Mouse (Mus musculus): ENCODE results near the gene Kif14. TPM values are rescaled to one million over a fixed set of nuclear protein-coding genes. Genes with fewer than 3 reads are reported as not detected.

Kif14 gene
- total and polyA plus RNA-seq, 2 experiments from 2014 or later: 0.79 to 4.8 TPM

GRCm38 (mm10) chr1:136450206-136450605 is 15.9 kb upstream of the Kif14 start:
- WGBS: 81% methylated on average over 5 of the region's 5 CpGs
- Histone ChIP-seq H3K27ac (ENCODE audit: low read depth) (no peak overlapping the region), H3K27me3 (ENCODE audit: control insufficient read depth, insufficient read depth, low read length) (no peaks in the 10 kb centered on the region), H3K9ac (replicated peaks; ENCODE audit: low read depth, low read length) (no peak overlapping the region), H3K4me2 (ENCODE audit: low read depth, low read length) (no peak overlapping the region), H3K9me3 (replicated peaks; ENCODE audit: control insufficient read depth, low read length) (no peaks in the 10 kb centered on the region), H3K36me3 (replicated peaks; ENCODE audit: control insufficient read depth, insufficient read depth, low read length) (no peaks in the 10 kb centered on the region), H3K4me3 (ENCODE audit: low read depth, low read length) (no peak overlapping the region), H3K4me1 (ENCODE audit: control insufficient read depth, insufficient read depth) (no peaks in the 10 kb centered on the region)
- no peak for DNase-seq (ENCODE audit: low spot score)
- ATAC-seq (ENCODE audit: insufficient read depth, low read depth): no peak
- TF ChIP-seq CTCF (IDR thresholded peaks at IDR 0.05; ENCODE audit: low read depth): no peak
- TF ChIP-seq EP300 (IDR thresholded peaks at IDR 0.05; ENCODE audit: low read depth): no peak

GRCm38 (mm10) chr1:136452421-136452820 is 13.7 kb upstream of the Kif14 start:
- no peak for TF ChIP-seq CTCF (IDR thresholded peaks at IDR 0.05; ENCODE audit: low read depth)
- TF ChIP-seq EP300 (IDR thresholded peaks at IDR 0.05; ENCODE audit: low read depth): no peak
- Histone ChIP-seq H3K9ac (replicated peaks; ENCODE audit: low read depth, low read length) (no peak overlapping the region), H3K27ac (ENCODE audit: low read depth) (no peak overlapping the region), H3K27me3 (ENCODE audit: control insufficient read depth, insufficient read depth, low read length) (no peaks in the 10 kb centered on the region), H3K9me3 (replicated peaks; ENCODE audit: control insufficient read depth, low read length) (no peaks in the 10 kb centered on the region), H3K4me1 (ENCODE audit: control insufficient read depth, insufficient read depth) (no peaks in the 10 kb centered on the region), H3K36me3 (replicated peaks; ENCODE audit: control insufficient read depth, insufficient read depth, low read length) (no peaks in the 10 kb centered on the region), H3K4me2 (ENCODE audit: low read depth, low read length) (no peak overlapping the region), H3K4me3 (ENCODE audit: low read depth, low read length) (no peak overlapping the region)
- ATAC-seq (ENCODE audit: insufficient read depth, low read depth) (no peak), DNase-seq (ENCODE audit: low spot score) (no peak)
- WGBS: 71% methylated on average over 5 of the region's 5 CpGs

GRCm38 (mm10) chr1:136455756-136456585 is 10.2 kb upstream of the Kif14 start:
- H3K36me3 ChIP-seq (replicated peaks; ENCODE audit: control insufficient read depth, insufficient read depth, low read length): no peaks in the 10 kb centered on the region
- no peaks in the 10 kb centered on the region for H3K9me3 ChIP-seq (replicated peaks; ENCODE audit: control insufficient read depth, low read length)
- 79% methylated on average over 17 of the region's 17 CpGs for WGBS
- H3K4me1 ChIP-seq (ENCODE audit: control insufficient read depth, insufficient read depth): no peaks in the 10 kb centered on the region
- no peak overlapping the region for H3K9ac ChIP-seq (replicated peaks; ENCODE audit: low read depth, low read length)
- H3K4me3 ChIP-seq (ENCODE audit: low read depth, low read length): no peak overlapping the region
- no peaks in the 10 kb centered on the region for H3K27me3 ChIP-seq (ENCODE audit: control insufficient read depth, insufficient read depth, low read length)
- no peak overlapping the region for H3K27ac ChIP-seq (ENCODE audit: low read depth)
- no peak overlapping the region for H3K4me2 ChIP-seq (ENCODE audit: low read depth, low read length)
- TF ChIP-seq CTCF (IDR thresholded peaks at IDR 0.05; ENCODE audit: low read depth) (no peak), EP300 (IDR thresholded peaks at IDR 0.05; ENCODE audit: low read depth) (no peak)
- ATAC-seq (ENCODE audit: insufficient read depth, low read depth) (no peak), DNase-seq (ENCODE audit: low spot score) (no peak)

- DNase-seq (ENCODE audit: low spot score) (no peak), ATAC-seq (ENCODE audit: insufficient read depth, low read depth) (no peak)
- WGBS: 65% methylated on average over 6 of the region's 6 CpGs
- TF ChIP-seq EP300 (IDR thresholded peaks at IDR 0.05; ENCODE audit: low read depth) (no peak), CTCF (IDR thresholded peaks at IDR 0.05; ENCODE audit: low read depth) (no peak)
- Histone ChIP-seq H3K4me2 (ENCODE audit: low read depth, low read length) (no peak overlapping the region), H3K9ac (replicated peaks; ENCODE audit: low read depth, low read length) (no peak overlapping the region), H3K4me1 (ENCODE audit: control insufficient read depth, insufficient read depth) (no peaks in the 10 kb centered on the region), H3K27ac (ENCODE audit: low read depth) (no peak overlapping the region), H3K9me3 (replicated peaks; ENCODE audit: control insufficient read depth, low read length) (no peaks in the 10 kb centered on the region), H3K4me3 (ENCODE audit: low read depth, low read length) (no peak overlapping the region), H3K36me3 (replicated peaks; ENCODE audit: control insufficient read depth, insufficient read depth, low read length) (no peaks in the 10 kb centered on the region), H3K27me3 (ENCODE audit: control insufficient read depth, insufficient read depth, low read length) (no peaks in the 10 kb centered on the region)
Measured at GRCm38 (mm10) chr1:136456741-136457140, 9.4 kb upstream of the Kif14 start.

- TF ChIP-seq CTCF (IDR thresholded peaks at IDR 0.05; ENCODE audit: low read depth): no peak
- no peak for TF ChIP-seq EP300 (IDR thresholded peaks at IDR 0.05; ENCODE audit: low read depth)
- WGBS: 79% methylated on average over 4 of the region's 4 CpGs
- DNase-seq (ENCODE audit: low spot score) (no peak), ATAC-seq (ENCODE audit: insufficient read depth, low read depth) (no peak)
- Histone ChIP-seq H3K27ac (ENCODE audit: low read depth) (no peak overlapping the region), H3K4me1 (ENCODE audit: control insufficient read depth, insufficient read depth) (no peaks in the 10 kb centered on the region), H3K4me2 (ENCODE audit: low read depth, low read length) (no peak overlapping the region), H3K9me3 (replicated peaks; ENCODE audit: control insufficient read depth, low read length) (no peaks in the 10 kb centered on the region), H3K9ac (replicated peaks; ENCODE audit: low read depth, low read length) (no peak overlapping the region), H3K4me3 (ENCODE audit: low read depth, low read length) (no peak overlapping the region), H3K27me3 (ENCODE audit: control insufficient read depth, insufficient read depth, low read length) (no peaks in the 10 kb centered on the region), H3K36me3 (replicated peaks; ENCODE audit: control insufficient read depth, insufficient read depth, low read length) (no peaks in the 10 kb centered on the region)
Measured at GRCm38 (mm10) chr1:136457403-136457802, 8.7 kb upstream of the Kif14 start.

All from heart, postnatal 0 days (tissue).